Mouse (Mus musculus): ENCODE measurements at regions not wholly inside any gene's neighbourhood (a gene's known extent, or its start where the extent isn't known, plus 50 kb on each side); places are given as distances from the start of the nearest gene placed in this dataset.

DNA sequence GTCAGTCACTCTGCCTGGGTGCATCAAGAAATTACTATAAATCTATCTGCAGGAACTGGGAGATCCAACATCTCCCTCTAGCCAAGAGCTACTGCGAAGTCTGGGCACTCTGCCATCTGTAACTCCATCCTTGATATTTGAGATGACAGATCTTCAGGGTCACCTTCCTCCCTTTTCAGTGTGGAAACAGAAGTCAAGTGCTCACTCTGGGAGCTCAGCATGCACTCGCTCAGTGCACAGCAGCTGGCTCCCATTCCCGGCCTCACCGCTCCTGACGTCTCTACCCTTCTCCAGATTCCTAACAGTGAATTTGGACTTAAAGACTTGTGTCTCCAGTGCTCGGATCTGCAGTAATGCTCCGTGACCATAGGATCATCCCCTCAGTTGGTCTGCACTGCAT, 400.3 kb downstream of the Fut8 start:
- no peaks in the 10 kb centered on the region for H3K27me3 ChIP-seq (ENCODE audit: control insufficient read depth, insufficient read depth, low read depth, low read length)
- ATAC-seq = no peak
- peaks cover 4% of the 10 kb centered on the region; the same call in 1 of the 2 replicates for H3K4me1 ChIP-seq (ENCODE audit: control insufficient read depth, insufficient read depth, low read length)
- no peak overlapping the region for H3K9ac ChIP-seq (ENCODE audit: low read depth, low read length)
- H3K9me3 ChIP-seq (replicated peaks; ENCODE audit: control insufficient read depth, low read length, poor library complexity, severe bottlenecking) = no peaks in the 10 kb centered on the region
- H3K27ac ChIP-seq (ENCODE audit: low read length) = no peak overlapping the region
- no peaks in the 10 kb centered on the region for H3K36me3 ChIP-seq (ENCODE audit: control insufficient read depth, insufficient read depth, low read length)
- H3K4me3 ChIP-seq (ENCODE audit: low read depth, low read length) = no peak overlapping the region
- no peak overlapping the region for H3K4me2 ChIP-seq (ENCODE audit: low read length)
- WGBS = 69% methylated on average over 7 of the region's 7 CpGs

DNA sequence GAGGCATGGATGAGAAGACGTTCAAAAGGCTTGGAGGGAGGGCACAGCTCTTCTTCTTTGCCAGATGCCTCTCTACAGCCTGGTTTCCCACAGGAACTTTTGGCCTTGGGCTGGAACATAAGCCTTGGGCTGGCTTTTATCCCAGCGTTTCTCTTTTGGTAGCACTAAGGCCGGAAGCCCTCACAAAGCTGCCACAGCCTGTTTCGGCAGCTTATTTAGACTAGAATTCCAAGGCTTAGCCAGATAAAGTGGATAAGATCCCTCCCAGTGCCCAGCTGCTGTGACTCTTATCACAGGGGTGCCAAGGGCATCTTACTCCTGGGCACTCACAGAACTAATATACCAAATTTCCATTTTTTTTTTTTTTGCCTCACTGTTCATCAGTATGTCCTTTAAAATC, 404.4 kb downstream of the Fut8 start:
- no peak for ATAC-seq
- Histone ChIP-seq H3K4me2 (ENCODE audit: low read length) (no peak overlapping the region), H3K9me3 (replicated peaks; ENCODE audit: control insufficient read depth, low read length, poor library complexity, severe bottlenecking) (no peaks in the 10 kb centered on the region), H3K27me3 (ENCODE audit: control insufficient read depth, insufficient read depth, low read depth, low read length) (no peaks in the 10 kb centered on the region), H3K27ac (ENCODE audit: low read length) (no peak overlapping the region), H3K4me3 (ENCODE audit: low read depth, low read length) (no peak overlapping the region), H3K9ac (ENCODE audit: low read depth, low read length) (no peak overlapping the region), H3K36me3 (ENCODE audit: control insufficient read depth, insufficient read depth, low read length) (no peaks in the 10 kb centered on the region), H3K4me1 (ENCODE audit: control insufficient read depth, insufficient read depth, low read length) (peaks cover 3% of the 10 kb centered on the region; the same call in 1 of the 2 replicates)
- 59% methylated on average over 4 of the region's 4 CpGs for WGBS

DNA sequence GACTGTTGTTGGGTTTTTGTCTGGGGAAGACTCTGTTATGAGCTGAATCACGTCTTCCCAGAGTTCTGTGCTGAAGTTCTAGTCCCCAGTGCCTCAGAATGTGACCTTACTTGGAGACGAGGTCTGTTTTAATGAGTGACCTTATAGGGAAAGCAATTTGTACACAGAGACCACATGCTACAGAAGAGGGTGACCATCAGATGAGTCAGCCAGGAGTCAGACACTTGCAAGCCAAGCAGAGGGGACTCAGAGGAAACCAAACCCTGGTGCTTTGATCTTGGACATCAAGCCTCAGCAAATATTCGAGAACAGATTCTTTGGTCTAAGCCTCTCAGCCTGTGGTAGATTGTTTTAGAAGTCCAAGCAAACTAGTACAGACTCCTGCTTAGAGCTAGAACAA, 409.9 kb downstream of the Fut8 start:
- WGBS = 69% methylated on average over 3 of the region's 3 CpGs
- H3K4me1 ChIP-seq (ENCODE audit: control insufficient read depth, insufficient read depth, low read length) = peaks cover 5% of the 10 kb centered on the region; the same call in 1 of the 2 replicates
- no peak overlapping the region for H3K9ac ChIP-seq (ENCODE audit: low read depth, low read length)
- no peak overlapping the region for H3K27ac ChIP-seq (ENCODE audit: low read length)
- no peaks in the 10 kb centered on the region for H3K36me3 ChIP-seq (ENCODE audit: control insufficient read depth, insufficient read depth, low read length)
- H3K4me2 ChIP-seq (ENCODE audit: low read length) = no peak overlapping the region
- H3K27me3 ChIP-seq (ENCODE audit: control insufficient read depth, insufficient read depth, low read depth, low read length) = no peaks in the 10 kb centered on the region
- H3K4me3 ChIP-seq (ENCODE audit: low read depth, low read length) = no peak overlapping the region
- no peaks in the 10 kb centered on the region for H3K9me3 ChIP-seq (replicated peaks; ENCODE audit: control insufficient read depth, low read length, poor library complexity, severe bottlenecking)
- ATAC-seq = no peak

DNA sequence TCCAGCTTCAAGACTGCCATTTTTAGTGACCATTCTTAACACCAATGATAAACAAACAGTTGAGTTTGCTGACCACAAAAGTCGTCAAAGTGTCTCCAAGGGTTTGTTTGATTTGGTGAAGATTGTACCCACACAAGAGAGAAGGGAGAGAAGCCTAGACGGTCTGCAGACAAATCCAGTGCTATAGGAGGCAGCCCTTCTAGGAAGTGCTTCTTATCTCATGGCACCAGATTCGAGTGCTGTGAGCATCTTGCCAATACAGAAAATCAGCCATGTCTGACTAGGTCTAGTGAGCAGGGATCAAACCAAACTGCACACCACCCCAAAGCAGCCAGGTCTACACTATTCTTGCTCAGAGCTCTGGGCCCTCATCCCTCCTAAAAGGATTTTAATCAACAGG, 416.4 kb downstream of the Fut8 start:
- Histone ChIP-seq H3K9me3 (replicated peaks; ENCODE audit: control insufficient read depth, low read length, poor library complexity, severe bottlenecking) (no peaks in the 10 kb centered on the region), H3K36me3 (ENCODE audit: control insufficient read depth, insufficient read depth, low read length) (no peaks in the 10 kb centered on the region), H3K4me2 (ENCODE audit: low read length) (no peak overlapping the region), H3K27me3 (ENCODE audit: control insufficient read depth, insufficient read depth, low read depth, low read length) (no peaks in the 10 kb centered on the region), H3K4me3 (ENCODE audit: low read depth, low read length) (no peak overlapping the region), H3K27ac (ENCODE audit: low read length) (no peak overlapping the region), H3K4me1 (ENCODE audit: control insufficient read depth, insufficient read depth, low read length) (peaks cover 9% of the 10 kb centered on the region), H3K9ac (ENCODE audit: low read depth, low read length) (no peak overlapping the region)
- 76% methylated on average over 3 of the region's 3 CpGs for WGBS
- no peak for ATAC-seq

DNA sequence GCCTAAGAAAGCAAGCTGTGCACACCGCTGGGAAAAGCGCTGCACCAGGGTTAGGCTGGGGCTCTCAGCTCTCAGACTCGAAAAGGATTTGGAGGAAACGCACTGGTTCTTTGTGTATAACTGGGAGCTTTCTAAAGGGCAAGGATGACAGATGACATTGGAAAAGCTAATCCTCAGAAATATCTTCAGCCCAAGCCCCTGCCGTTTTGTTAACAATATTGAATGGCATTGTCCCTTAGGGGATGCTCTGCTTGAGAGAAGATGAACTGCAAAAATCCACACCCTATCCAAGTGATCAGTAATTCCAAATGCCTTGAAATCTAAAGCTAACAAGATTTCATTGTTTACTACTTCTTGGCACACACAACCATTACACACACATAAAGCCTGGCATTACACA, 419.1 kb downstream of the Fut8 start:
- Histone ChIP-seq H3K27me3 (ENCODE audit: control insufficient read depth, insufficient read depth, low read depth, low read length) (no peaks in the 10 kb centered on the region), H3K9ac (ENCODE audit: low read depth, low read length) (no peak overlapping the region), H3K36me3 (ENCODE audit: control insufficient read depth, insufficient read depth, low read length) (no peaks in the 10 kb centered on the region), H3K4me2 (ENCODE audit: low read length) (no peak overlapping the region), H3K9me3 (replicated peaks; ENCODE audit: control insufficient read depth, low read length, poor library complexity, severe bottlenecking) (no peaks in the 10 kb centered on the region), H3K27ac (ENCODE audit: low read length) (0 out of 2 replicates have a peak overlapping the region, but pooled peaks have one; percentile 13), H3K4me1 (ENCODE audit: control insufficient read depth, insufficient read depth, low read length) (peaks cover 9% of the 10 kb centered on the region), H3K4me3 (ENCODE audit: low read depth, low read length) (no peak overlapping the region)
- no peak for ATAC-seq
- 11% methylated on average over 5 of the region's 5 CpGs for WGBS

DNA sequence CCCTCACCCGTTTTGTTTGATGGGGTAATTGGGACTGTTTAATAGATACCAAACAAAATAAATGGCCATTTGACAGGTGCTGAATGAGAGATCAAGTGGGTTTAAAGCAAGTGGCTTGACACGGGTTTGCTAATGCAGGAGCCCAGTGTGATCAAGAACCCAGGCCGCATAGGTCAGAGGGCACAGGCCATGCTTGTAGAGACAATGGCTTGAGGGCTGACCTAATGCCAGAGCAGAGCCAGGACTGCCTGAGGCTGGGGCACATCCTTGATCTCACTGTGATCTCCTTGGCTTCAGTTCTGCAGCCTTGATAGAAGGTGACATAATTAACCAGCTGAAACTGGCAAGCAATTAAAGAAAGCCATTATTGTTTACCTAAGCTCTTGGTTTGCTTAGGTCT, 420.0 kb downstream of the Fut8 start:
- H3K9me3 ChIP-seq (replicated peaks; ENCODE audit: control insufficient read depth, low read length, poor library complexity, severe bottlenecking) = no peaks in the 10 kb centered on the region
- no peak overlapping the region for H3K9ac ChIP-seq (ENCODE audit: low read depth, low read length)
- WGBS = 14% methylated on average over 3 of the region's 3 CpGs
- H3K4me3 ChIP-seq (ENCODE audit: low read depth, low read length) = no peak overlapping the region
- H3K27ac ChIP-seq (ENCODE audit: low read length) = no peak overlapping the region
- no peak for ATAC-seq
- H3K36me3 ChIP-seq (ENCODE audit: control insufficient read depth, insufficient read depth, low read length) = no peaks in the 10 kb centered on the region
- no peaks in the 10 kb centered on the region for H3K27me3 ChIP-seq (ENCODE audit: control insufficient read depth, insufficient read depth, low read depth, low read length)
- no peak overlapping the region for H3K4me2 ChIP-seq (ENCODE audit: low read length)
- peaks cover 9% of the 10 kb centered on the region for H3K4me1 ChIP-seq (ENCODE audit: control insufficient read depth, insufficient read depth, low read length)

DNA sequence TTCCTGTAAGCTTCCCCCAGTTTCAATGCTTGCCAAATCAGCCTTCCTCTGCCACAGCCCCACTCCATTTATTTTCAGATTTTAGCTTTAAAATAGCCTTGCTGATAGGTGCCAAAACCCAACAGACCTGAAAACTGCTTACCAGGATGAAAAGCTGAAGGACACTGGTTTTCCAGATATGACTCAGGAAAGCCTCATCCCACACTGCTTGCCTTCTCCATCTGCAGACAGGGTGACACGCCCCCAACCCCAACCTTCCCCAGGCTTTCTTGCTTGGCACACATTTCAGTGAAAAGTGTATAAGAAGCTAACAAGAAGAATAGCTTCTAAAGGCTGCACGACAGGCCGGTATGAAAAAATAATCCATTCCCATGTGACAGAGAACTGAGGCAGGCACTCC, 425.3 kb downstream of the Fut8 start:
- Histone ChIP-seq H3K4me3 (ENCODE audit: low read depth, low read length) (no peak overlapping the region), H3K27ac (ENCODE audit: low read length) (peak overlapping the region; percentile 19; the same call in 1 of the 2 replicates), H3K4me1 (ENCODE audit: control insufficient read depth, insufficient read depth, low read length) (no peaks in the 10 kb centered on the region), H3K27me3 (ENCODE audit: control insufficient read depth, insufficient read depth, low read depth, low read length) (no peaks in the 10 kb centered on the region), H3K9ac (ENCODE audit: low read depth, low read length) (no peak overlapping the region), H3K4me2 (ENCODE audit: low read length) (no peak overlapping the region), H3K36me3 (ENCODE audit: control insufficient read depth, insufficient read depth, low read length) (no peaks in the 10 kb centered on the region), H3K9me3 (replicated peaks; ENCODE audit: control insufficient read depth, low read length, poor library complexity, severe bottlenecking) (no peaks in the 10 kb centered on the region)
- ATAC-seq = no peak
- WGBS = 70% methylated on average over 3 of the region's 3 CpGs

DNA sequence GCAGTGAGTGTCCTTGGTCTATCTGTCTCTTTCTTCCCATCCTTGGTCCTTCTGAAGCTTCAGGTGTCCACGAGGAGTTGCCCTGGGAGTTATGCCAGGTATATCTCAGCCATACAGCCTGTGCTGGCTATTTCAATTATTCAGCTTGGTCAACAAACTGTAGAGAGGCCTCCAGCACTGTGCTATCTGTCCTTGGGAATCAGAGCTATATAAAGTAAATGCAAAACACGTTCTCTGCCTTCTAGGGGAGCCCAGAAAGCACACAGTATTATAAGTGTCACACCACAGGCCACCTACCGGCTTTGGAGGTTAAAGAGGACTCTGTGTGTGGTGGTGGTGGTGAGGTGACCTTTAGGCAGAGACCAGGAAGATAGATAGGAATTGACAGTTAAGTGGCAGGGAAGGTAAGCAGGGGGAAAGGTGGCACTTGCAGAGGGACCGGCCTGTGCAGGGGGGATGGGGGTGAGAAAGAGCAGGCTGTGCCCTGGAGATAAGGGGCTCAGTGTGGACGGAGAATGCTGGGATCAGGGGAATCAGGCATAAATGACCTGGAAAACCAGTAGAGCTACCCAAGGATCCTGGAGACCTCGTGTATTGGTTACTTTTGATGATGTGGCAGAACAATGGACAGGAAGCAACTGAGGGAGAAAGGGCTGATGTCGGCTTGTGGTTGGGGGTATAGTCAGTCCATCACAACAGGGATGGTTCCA, 425.9 kb downstream of the Fut8 start:
- Histone ChIP-seq H3K4me1 (ENCODE audit: control insufficient read depth, insufficient read depth, low read length) (no peaks in the 10 kb centered on the region), H3K9ac (ENCODE audit: low read depth, low read length) (no peak overlapping the region)

DNA sequence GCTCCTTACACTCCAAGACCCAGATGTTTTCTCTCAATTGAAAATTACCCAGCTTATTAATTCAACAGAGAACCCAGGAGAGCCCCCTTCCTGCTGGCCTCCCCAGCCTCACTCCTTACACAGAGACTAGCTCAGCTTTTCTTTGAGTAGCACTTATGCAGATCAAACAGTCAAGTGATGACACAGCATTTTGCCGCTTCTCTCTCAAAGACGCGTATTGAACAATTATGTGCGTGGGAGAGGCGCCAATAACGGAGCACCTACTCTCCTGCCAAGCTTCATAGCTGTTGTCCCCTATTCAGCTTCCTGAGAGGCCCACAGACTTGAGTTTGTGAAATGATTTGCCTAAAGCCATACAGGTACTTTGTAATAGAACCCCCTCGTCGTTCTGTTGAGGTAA, 428.5 kb downstream of the Fut8 start:
- Histone ChIP-seq H3K4me3 (ENCODE audit: low read depth, low read length) (no peak overlapping the region), H3K9ac (ENCODE audit: low read depth, low read length) (no peak overlapping the region), H3K9me3 (replicated peaks; ENCODE audit: control insufficient read depth, low read length, poor library complexity, severe bottlenecking) (no peaks in the 10 kb centered on the region), H3K27me3 (ENCODE audit: control insufficient read depth, insufficient read depth, low read depth, low read length) (no peaks in the 10 kb centered on the region), H3K27ac (ENCODE audit: low read length) (no peak overlapping the region), H3K4me2 (ENCODE audit: low read length) (no peak overlapping the region), H3K36me3 (ENCODE audit: control insufficient read depth, insufficient read depth, low read length) (no peaks in the 10 kb centered on the region), H3K4me1 (ENCODE audit: control insufficient read depth, insufficient read depth, low read length) (no peaks in the 10 kb centered on the region)
- no peak for ATAC-seq
- WGBS = 70% methylated on average over 8 of the region's 8 CpGs

More for the DNA sequence above, 425.9 kb downstream of the Fut8 start:
- ATAC-seq = no peak
- Histone ChIP-seq H3K9me3 (replicated peaks; ENCODE audit: control insufficient read depth, low read length, poor library complexity, severe bottlenecking) (no peaks in the 10 kb centered on the region), H3K4me2 (ENCODE audit: low read length) (no peak overlapping the region), H3K27me3 (ENCODE audit: control insufficient read depth, insufficient read depth, low read depth, low read length) (no peaks in the 10 kb centered on the region), H3K4me3 (ENCODE audit: low read depth, low read length) (no peak overlapping the region), H3K27ac (ENCODE audit: low read length) (no peak overlapping the region), H3K36me3 (ENCODE audit: control insufficient read depth, insufficient read depth, low read length) (no peaks in the 10 kb centered on the region)
- 70% methylated on average over 7 of the region's 7 CpGs for WGBS

All from midbrain, embryonic 16.5 days (tissue).